In genomic region chr2:121507951-121508330, GRCm38 (mm10) we compare ENCODE assay signal across 9 mouse cellular contexts. TPM values are rescaled to one million over a fixed set of nuclear protein-coding genes. Genes with fewer than 3 reads are reported as not detected.
DNase-seq lines count a peak whose midpoint lies in the region; ATAC-seq and TF ChIP-seq lines count a peak whose summit lies in the region.
"Had no signal": no experiment of that assay in that cellular context is flagged by ENCODE, and none has a peak within 500 bp of the region (broad histone marks: within the 10 kb centered on the region; RNA-seq: fewer than 3 reads in every experiment).

No protein-coding gene starts in this region.

- no peak for TF ChIP-seq EP300 in MEL (IDR thresholded peaks at IDR 0.05; ENCODE audit: low read depth in 1 of 2, low read length in 2 of 2)

- H3K27ac ChIP-seq in heart, embryonic 12.5 days (ENCODE audit: poor library complexity, severe bottlenecking) = no peak overlapping the region
- no peak overlapping the region for H3K27ac ChIP-seq in MEL (ENCODE audit: control insufficient read depth, low read depth, low read length)
- H3K27ac ChIP-seq in hindbrain, embryonic 16.5 days (ENCODE audit: low read depth, low read length) = no peak overlapping the region
- no peak overlapping the region for H3K27ac ChIP-seq in midbrain, embryonic 14.5 days (replicated peaks; ENCODE audit: low read depth, low read length)

- no peaks in the 10 kb centered on the region for H3K27me3 ChIP-seq in heart, embryonic 12.5 days (replicated peaks)
- no peaks in the 10 kb centered on the region for H3K27me3 ChIP-seq in MEL (ENCODE audit: control insufficient read depth in 1 of 2, insufficient read depth in 2 of 2, low read length in 2 of 2)
- no peaks in the 10 kb centered on the region for H3K27me3 ChIP-seq in hindbrain, embryonic 16.5 days (replicated peaks; ENCODE audit: control insufficient read depth, insufficient read depth, low read length)
- no peaks in the 10 kb centered on the region for H3K27me3 ChIP-seq in midbrain, embryonic 14.5 days (ENCODE audit: control insufficient read depth, insufficient read depth, low read length)

- no peaks in the 10 kb centered on the region for H3K9me3 ChIP-seq in heart, embryonic 12.5 days (replicated peaks)
- H3K9me3 ChIP-seq in MEL (replicated peaks; ENCODE audit: insufficient read depth, low read length) = no peaks in the 10 kb centered on the region
- H3K9me3 ChIP-seq in hindbrain, embryonic 16.5 days (ENCODE audit: control insufficient read depth, low read length) = no peaks in the 10 kb centered on the region
- H3K9me3 ChIP-seq in midbrain, embryonic 14.5 days (ENCODE audit: control insufficient read depth, low read length) = no peaks in the 10 kb centered on the region

- H3K79me2 ChIP-seq in MEL (ENCODE audit: control insufficient read depth, insufficient read depth, low read length, poor library complexity) = peaks cover 46% of the 10 kb centered on the region

- H3K9ac ChIP-seq in heart, embryonic 12.5 days = peak overlapping the region; percentile 20; the same call in 1 of the 2 replicates
- H3K9ac ChIP-seq in MEL (ENCODE audit: control insufficient read depth, low read depth, low read length, poor library complexity, severe bottlenecking) = peak overlapping the region; percentile 91
- H3K9ac ChIP-seq in hindbrain, embryonic 16.5 days (ENCODE audit: low read depth, low read length) = peak overlapping the region; percentile 17; the same call in 1 of the 2 replicates
- H3K9ac ChIP-seq in midbrain, embryonic 14.5 days (replicated peaks; ENCODE audit: low read length) = no peak overlapping the region; the same call in 1 of the 2 replicates

- intact Hi-C loops in left cerebral cortex, postnatal 36 days (cut with DNase I) = loop anchor here (5.0 kb wide), 1 partner anchor 36 kb away; the partner anchor contains the start of gene Mfap1b

- WGBS in heart, embryonic 12.5 days = 82% methylated on average over 2 of the region's 2 CpGs
- 92% methylated on average over 2 of the region's 2 CpGs for WGBS in hindbrain, embryonic 16.5 days
- 77% methylated on average over 2 of the region's 2 CpGs for WGBS in midbrain, embryonic 14.5 days

- ATAC-seq in heart, embryonic 12.5 days (ENCODE audit: insufficient number of reproducible peaks, low FRiP score) = no peak
- ATAC-seq in hindbrain, embryonic 16.5 days = no peak
- ATAC-seq in midbrain, embryonic 14.5 days (ENCODE audit: low FRiP score, low TSS enrichment) = no peak
- ATAC-seq in cerebellum, adult (ENCODE audit: insufficient number of reproducible peaks, low FRiP score, low TSS enrichment) = no peak

- peak overlapping the region; percentile 75 for H3K4me2 ChIP-seq in heart, embryonic 12.5 days
- peak overlapping the region; percentile 68; the same call in 1 of the 2 replicates for H3K4me2 ChIP-seq in hindbrain, embryonic 16.5 days (ENCODE audit: low read length)
- H3K4me2 ChIP-seq in midbrain, embryonic 14.5 days (ENCODE audit: low read length) = peak overlapping the region; percentile 62

- peak overlapping the region; percentile 66 for H3K4me3 ChIP-seq in heart, embryonic 12.5 days
- peak overlapping the region; percentile 13 to 59; a peak in 3 of 4 replicates for H3K4me3 ChIP-seq in MEL (ENCODE audit: control insufficient read depth in 1 of 2, insufficient read depth in 1 of 2, low read depth in 2 of 2, low read length in 2 of 2)
- 0 out of 2 replicates have a peak overlapping the region, but pooled peaks have one; percentile 62 for H3K4me3 ChIP-seq in hindbrain, embryonic 16.5 days (ENCODE audit: low read length)
- peak overlapping the region; percentile 46; the same call in 1 of the 2 replicates for H3K4me3 ChIP-seq in midbrain, embryonic 14.5 days (replicated peaks; ENCODE audit: low read depth, low read length)

- H3K4me1 ChIP-seq in heart, embryonic 12.5 days (replicated peaks) = peaks cover 14% of the 10 kb centered on the region
- peaks cover 0 to 4% of the 10 kb centered on the region in 2 experiments; a peak in 2 of 4 replicates for H3K4me1 ChIP-seq in MEL (ENCODE audit: control insufficient read depth in 1 of 2, insufficient read depth in 2 of 2, low read length in 2 of 2)
- peaks cover 9% of the 10 kb centered on the region for H3K4me1 ChIP-seq in hindbrain, embryonic 16.5 days (ENCODE audit: control insufficient read depth, insufficient read depth, low read depth, low read length)
- H3K4me1 ChIP-seq in midbrain, embryonic 14.5 days (ENCODE audit: control insufficient read depth, insufficient read depth, low read length) = peaks cover 10% of the 10 kb centered on the region

- H3K36me3 ChIP-seq in heart, embryonic 12.5 days = peaks cover 15% of the 10 kb centered on the region
- H3K36me3 ChIP-seq in MEL (ENCODE audit: control insufficient read depth in 1 of 2, insufficient read depth in 2 of 2, low read length in 2 of 2) = peaks cover 1 to 4% of the 10 kb centered on the region in 2 experiments; a peak in 1 of 4 replicates
- no peaks in the 10 kb centered on the region for H3K36me3 ChIP-seq in hindbrain, embryonic 16.5 days (ENCODE audit: control insufficient read depth, insufficient read depth, low read length)
- peaks cover 11% of the 10 kb centered on the region; the same call in 1 of the 2 replicates for H3K36me3 ChIP-seq in midbrain, embryonic 14.5 days (ENCODE audit: control insufficient read depth, insufficient read depth, low read length)

- DNase-seq in heart, adult 18-20 months = no peak
- no peak for DNase-seq in MEL (ENCODE audit: low read depth, low spot score)
- DNase-seq in midbrain, embryonic 14.5 days = no peak
- no peak for DNase-seq in right cerebral cortex, postnatal 25 days
- no peak for DNase-seq in left cerebral cortex, postnatal 36 days (ENCODE audit: low spot score in 2 of 2)
- DNase-seq: cerebellum, adult 11-12 months had no signal

- no peak for TF ChIP-seq POLR2A in MEL (IDR thresholded peaks at IDR 0.05; ENCODE audit: control insufficient read depth in 1 of 2, insufficient read depth in 1 of 2, low read depth in 1 of 2, low read length in 2 of 2, poor library complexity in 1 of 2)

- TF ChIP-seq RAD21 in MEL (IDR thresholded peaks at IDR 0.05; ENCODE audit: low read depth, low read length) = no peak

- no peak for TF ChIP-seq CTCF in MEL (IDR thresholded peaks at IDR 0.05 in 2 of 3, conservative IDR thresholded peaks at IDR 0.05 in 1 of 3; ENCODE audit: control insufficient read depth in 1 of 3, insufficient read depth in 1 of 3, low read depth in 2 of 3, low read length in 3 of 3, poor library complexity in 1 of 3, severe bottlenecking in 1 of 3)

TF ChIP-seq in MEL, 35 proteins besides CTCF, POLR2A, EP300 and RAD21 (continues in another document):
- no peak for TF ChIP-seq SIN3A (IDR thresholded peaks at IDR 0.05; ENCODE audit: low read length)

RNA-seq across cellular contexts. Expression of gene Wdr76, which starts 1.4 kb away (rescaled TPM):
- polyA plus RNA-seq in heart, embryonic 12.5 days (2016; fragmentation: Nextera tagmentation; extraction: Ambion mirVana) = 7.3 and 7.5 TPM in 2 replicates
- 1 to 10 TPM; 2.9 to 3.5 TPM for total RNA-seq in heart, adult 18-20 months (2021)
- 23.2 and 23.5 TPM in 2 replicates for total RNA-seq in MEL (2012; rRNA removed)
- 10 to 100 TPM in 1 of 2 experiments, not detected in 1; 21.8 TPM for polyA plus RNA-seq in MEL (2012; ENCODE audit: insufficient read depth in 1 of 2, insufficient read length in 2 of 2, low read depth in 1 of 2, low replicate concordance in 2 of 2, missing spikeins in 1 of 2)
- polyA plus RNA-seq in hindbrain, embryonic 16.5 days (2015; fragmentation: Nextera tagmentation; extraction: Ambion mirVana) = 3.2 TPM in 2 replicates
- polyA plus RNA-seq in midbrain, embryonic 14.5 days (2014; fragmentation: Nextera tagmentation; extraction: Ambion mirVana) = 3.6 and 5.4 TPM in 2 replicates
- 1 to 10 TPM; 4.7 to 4.9 TPM for total RNA-seq in left cerebral cortex, postnatal 36 days (2021)

RNA-seq across cellular contexts. Expression of gene Mfap1a, which starts 1.5 kb away (rescaled TPM):
- 16.9 and 18.6 TPM in 2 replicates for polyA plus RNA-seq in heart, embryonic 12.5 days (2016; fragmentation: Nextera tagmentation; extraction: Ambion mirVana)
- 10 to 100 TPM; 31.7 to 39.0 TPM for total RNA-seq in heart, adult 18-20 months (2021)
- total RNA-seq in MEL (2012; rRNA removed) = 23.5 and 23.8 TPM in 2 replicates
- 10 to 100 TPM in 1 of 2 experiments, not detected in 1; 29.3 TPM for polyA plus RNA-seq in MEL (2012; ENCODE audit: insufficient read depth in 1 of 2, insufficient read length in 2 of 2, low read depth in 1 of 2, low replicate concordance in 2 of 2, missing spikeins in 1 of 2)
- 28.4 and 28.6 TPM in 2 replicates for polyA plus RNA-seq in hindbrain, embryonic 16.5 days (2015; fragmentation: Nextera tagmentation; extraction: Ambion mirVana)
- polyA plus RNA-seq in midbrain, embryonic 14.5 days (2014; fragmentation: Nextera tagmentation; extraction: Ambion mirVana) = 26.7 and 31.4 TPM in 2 replicates
- total RNA-seq in left cerebral cortex, postnatal 36 days (2021) = 10 to 100 TPM; 33.0 to 34.3 TPM

RNA-seq across cellular contexts. Expression of gene Mfap1b, which starts 34.1 kb away (rescaled TPM):
- polyA plus RNA-seq in heart, embryonic 12.5 days (2016; fragmentation: Nextera tagmentation; extraction: Ambion mirVana) = 48.4 and 49.0 TPM in 2 replicates
- total RNA-seq in heart, adult 18-20 months (2021) = 10 to 100 TPM; 29.3 to 31.7 TPM
- 17.2 and 20.3 TPM in 2 replicates for total RNA-seq in MEL (2012; rRNA removed)
- 10 to 100 TPM in 1 of 2 experiments, not detected in 1; 19.1 TPM for polyA plus RNA-seq in MEL (2012; ENCODE audit: insufficient read depth in 1 of 2, insufficient read length in 2 of 2, low read depth in 1 of 2, low replicate concordance in 2 of 2, missing spikeins in 1 of 2)
- polyA plus RNA-seq in hindbrain, embryonic 16.5 days (2015; fragmentation: Nextera tagmentation; extraction: Ambion mirVana) = 68.2 and 71.2 TPM in 2 replicates
- 74.5 and 75.5 TPM in 2 replicates for polyA plus RNA-seq in midbrain, embryonic 14.5 days (2014; fragmentation: Nextera tagmentation; extraction: Ambion mirVana)
- total RNA-seq in left cerebral cortex, postnatal 36 days (2021) = 10 to 100 TPM; 40.1 to 42.3 TPM

RNA-seq across cellular contexts. Expression of gene Serinc4, which starts 51.4 kb away (rescaled TPM):
- polyA plus RNA-seq in heart, embryonic 12.5 days (2016; fragmentation: Nextera tagmentation; extraction: Ambion mirVana) = 0.12 and 0.13 TPM in 2 replicates
- not detected for total RNA-seq in heart, adult 18-20 months (2021)
- total RNA-seq in MEL (2012; rRNA removed) = 0.75 and 1.2 TPM in 2 replicates
- under 1 TPM in 1 of 2 experiments, not detected in 1; 0.38 TPM for polyA plus RNA-seq in MEL (2012; ENCODE audit: insufficient read depth in 1 of 2, insufficient read length in 2 of 2, low read depth in 1 of 2, low replicate concordance in 2 of 2, missing spikeins in 1 of 2)
- polyA plus RNA-seq in hindbrain, embryonic 16.5 days (2015; fragmentation: Nextera tagmentation; extraction: Ambion mirVana) = 0.95 and 1.2 TPM in 2 replicates
- polyA plus RNA-seq in midbrain, embryonic 14.5 days (2014; fragmentation: Nextera tagmentation; extraction: Ambion mirVana) = 1.8 TPM in 2 replicates
- total RNA-seq in left cerebral cortex, postnatal 36 days (2021) = under 1 TPM; 0.27 to 0.39 TPM

RNA-seq across cellular contexts. Expression of gene Hypk, which starts 54.9 kb away (rescaled TPM):
- 97.4 and 120 TPM in 2 replicates for polyA plus RNA-seq in heart, embryonic 12.5 days (2016; fragmentation: Nextera tagmentation; extraction: Ambion mirVana)
- total RNA-seq in heart, adult 18-20 months (2021) = 10 to 100 TPM; 17.8 to 23.7 TPM
- total RNA-seq in MEL (2012; rRNA removed) = 8.5 and 17.6 TPM in 2 replicates
- polyA plus RNA-seq in MEL (2012; ENCODE audit: insufficient read depth in 1 of 2, insufficient read length in 2 of 2, low read depth in 1 of 2, low replicate concordance in 2 of 2, missing spikeins in 1 of 2) = 10 to 100 TPM in 1 of 2 experiments, not detected in 1; 79.7 TPM
- polyA plus RNA-seq in hindbrain, embryonic 16.5 days (2015; fragmentation: Nextera tagmentation; extraction: Ambion mirVana) = 99.2 and 122 TPM in 2 replicates
- polyA plus RNA-seq in midbrain, embryonic 14.5 days (2014; fragmentation: Nextera tagmentation; extraction: Ambion mirVana) = 92.4 and 102 TPM in 2 replicates
- total RNA-seq in left cerebral cortex, postnatal 36 days (2021) = 10 to 100 TPM; 20.3 to 22.6 TPM
